Mouse (Mus musculus) midbrain, embryonic 12.5 days (tissue): ENCODE measurements at regions not wholly inside any gene's neighbourhood (a gene's known extent, or its start where the extent isn't known, plus 50 kb on each side); places are given as distances from the start of the nearest gene placed in this dataset.

Experiments
- ATAC-seq: fragments of 200-750 bp; cut with Nextera tagmentation; 2 replicates; pipeline ENCODE4 v1.8.0; 2017; ENCODE audit warnings: low read depth, moderate TSS enrichment, moderate library complexity; ENCODE audit not compliant: low FRiP score
- H3K27ac ChIP-seq: fragments of 300-500 bp; sonication (generic); replicated peaks from 2 replicates; pipeline ENCODE4 v1.5.1; 2016; ENCODE audit warnings: mild to moderate bottlenecking
- H3K27me3 ChIP-seq: fragments of 300-500 bp; sonication (generic); 2 replicates; pipeline ENCODE4 v1.6.1; 2016; ENCODE audit warnings: mild to moderate bottlenecking
- H3K36me3 ChIP-seq: fragments of 300-500 bp; sonication (generic); 2 replicates; pipeline ENCODE4 v1.6.1; 2016
- H3K4me1 ChIP-seq: fragments of 300-500 bp; sonication (generic); 2 replicates; pipeline ENCODE4 v1.6.1; 2016
- H3K4me2 ChIP-seq: fragments of 300-500 bp; sonication (generic); replicated peaks from 2 replicates; pipeline ENCODE4 v1.6.1; 2016; ENCODE audit warnings: mild to moderate bottlenecking, moderate library complexity
- H3K4me3 ChIP-seq: fragments of 300-500 bp; sonication (generic); 2 replicates; pipeline ENCODE4 v1.5.1; 2016; ENCODE audit warnings: mild to moderate bottlenecking
- H3K9ac ChIP-seq: fragments of 300-500 bp; sonication (generic); replicated peaks from 2 replicates; pipeline ENCODE4 v1.6.1; 2016; ENCODE audit warnings: mild to moderate bottlenecking, moderate library complexity
- H3K9me3 ChIP-seq: fragments of 300-500 bp; sonication (generic); 2 replicates; pipeline ENCODE4 v1.6.1; 2016; ENCODE audit warnings: mild to moderate bottlenecking
- WGBS: fragments of 180-500 bp; shearing (Covaris S2); methylation state at CpG from one replicate; pipeline ENCODE4 v1.1.7; 2016; 5-methylcytosine and 5-hydroxymethylcytosine counted together

- no peak overlapping the region for H3K4me2 ChIP-seq
- peaks cover 9% of the 10 kb centered on the region; the same call in 1 of the 2 replicates for H3K4me1 ChIP-seq
- no peak overlapping the region for H3K9ac ChIP-seq
- H3K4me3 ChIP-seq = no peak overlapping the region
- H3K27ac ChIP-seq = no peak overlapping the region
- H3K36me3 ChIP-seq = no peaks in the 10 kb centered on the region
- H3K27me3 ChIP-seq = no peaks in the 10 kb centered on the region
- WGBS = 70% methylated on average over 16 of the region's 16 CpGs
- no peaks in the 10 kb centered on the region for H3K9me3 ChIP-seq
- no peak for ATAC-seq
These were observed 93.8 kb downstream of the Gm11011 start for GRCm38 (mm10) chr2:169493609-169494275.

GRCm38 (mm10) chr2:169483934-169484333 is 103.6 kb downstream of the Gm11011 start:
- Histone ChIP-seq H3K9me3 (no peaks in the 10 kb centered on the region), H3K4me3 (no peak overlapping the region), H3K9ac (no peak overlapping the region), H3K36me3 (no peaks in the 10 kb centered on the region), H3K27ac (no peak overlapping the region), H3K4me1 (0 out of 2 replicates have a peak, but pooled peaks cover 2% of the 10 kb centered on the region), H3K4me2 (no peak overlapping the region), H3K27me3 (no peaks in the 10 kb centered on the region)
- ATAC-seq = no peak
- 91% methylated on average over 8 of the region's 8 CpGs for WGBS

- H3K4me3 ChIP-seq = no peak overlapping the region
- H3K9ac ChIP-seq = no peak overlapping the region
- H3K27ac ChIP-seq = no peak overlapping the region
- H3K4me2 ChIP-seq = no peak overlapping the region
- no peaks in the 10 kb centered on the region for H3K9me3 ChIP-seq
- no peaks in the 10 kb centered on the region; the same call in 1 of the 2 replicates for H3K27me3 ChIP-seq
- WGBS = 79% methylated on average over 15 of the region's 15 CpGs
- ATAC-seq = no peak
- H3K4me1 ChIP-seq = 0 out of 2 replicates have a peak, but pooled peaks cover 2% of the 10 kb centered on the region
- no peaks in the 10 kb centered on the region for H3K36me3 ChIP-seq
These were observed 105.6 kb downstream of the Gm11011 start for GRCm38 (mm10) chr2:169481731-169482465.

- H3K9ac ChIP-seq = no peak overlapping the region
- H3K36me3 ChIP-seq = no peaks in the 10 kb centered on the region
- 34% methylated on average over 9 of the region's 9 CpGs for WGBS
- H3K4me1 ChIP-seq = peaks cover 11% of the 10 kb centered on the region
- no peaks in the 10 kb centered on the region for H3K9me3 ChIP-seq
- H3K4me2 ChIP-seq = no peak overlapping the region; the same call in 1 of the 2 replicates
- no peak for ATAC-seq
- no peak overlapping the region for H3K27ac ChIP-seq
- no peak overlapping the region for H3K4me3 ChIP-seq
- H3K27me3 ChIP-seq = no peaks in the 10 kb centered on the region; the same call in 1 of the 2 replicates
These were observed 113.0 kb downstream of the Gm11011 start for GRCm38 (mm10) chr2:169474418-169475112.

- no peak overlapping the region for H3K4me3 ChIP-seq
- 89% methylated on average over 10 of the region's 10 CpGs for WGBS
- no peak overlapping the region for H3K27ac ChIP-seq
- no peaks in the 10 kb centered on the region for H3K27me3 ChIP-seq
- H3K4me1 ChIP-seq = peaks cover 12% of the 10 kb centered on the region
- H3K9ac ChIP-seq = no peak overlapping the region
- no peaks in the 10 kb centered on the region for H3K9me3 ChIP-seq
- ATAC-seq = no peak
- no peaks in the 10 kb centered on the region for H3K36me3 ChIP-seq
- H3K4me2 ChIP-seq = no peak overlapping the region
These were observed 118.0 kb downstream of the Gm11011 start for GRCm38 (mm10) chr2:169469538-169469937.

GRCm38 (mm10) chr2:169467621-169468020 is 119.9 kb downstream of the Gm11011 start:
- H3K9ac ChIP-seq = no peak overlapping the region
- WGBS = 70% methylated on average over 6 of the region's 6 CpGs
- no peak for ATAC-seq
- H3K27ac ChIP-seq = no peak overlapping the region
- no peaks in the 10 kb centered on the region for H3K27me3 ChIP-seq
- H3K4me3 ChIP-seq = no peak overlapping the region
- no peaks in the 10 kb centered on the region for H3K36me3 ChIP-seq
- no peak overlapping the region for H3K4me2 ChIP-seq
- peaks cover 6% of the 10 kb centered on the region; the same call in 1 of the 2 replicates for H3K4me1 ChIP-seq
- H3K9me3 ChIP-seq = no peaks in the 10 kb centered on the region

GRCm38 (mm10) chr2:169464106-169464505 is 123.4 kb downstream of the Gm11011 start:
- ATAC-seq = no peak
- Histone ChIP-seq H3K9ac (no peak overlapping the region), H3K27me3 (no peaks in the 10 kb centered on the region), H3K4me3 (no peak overlapping the region), H3K9me3 (no peaks in the 10 kb centered on the region), H3K4me2 (no peak overlapping the region), H3K4me1 (peaks cover 12% of the 10 kb centered on the region; the same call in 1 of the 2 replicates), H3K36me3 (no peaks in the 10 kb centered on the region), H3K27ac (no peak overlapping the region)
- 90% methylated on average over 5 of the region's 5 CpGs for WGBS

- H3K27ac ChIP-seq = no peak overlapping the region
- H3K4me1 ChIP-seq = 0 out of 2 replicates have a peak, but pooled peaks cover 6% of the 10 kb centered on the region
- H3K27me3 ChIP-seq = no peaks in the 10 kb centered on the region
- 67% methylated on average over 12 of the region's 12 CpGs for WGBS
- no peak for ATAC-seq
- no peak overlapping the region for H3K4me2 ChIP-seq
- no peak overlapping the region for H3K4me3 ChIP-seq
- H3K9me3 ChIP-seq = no peaks in the 10 kb centered on the region
- H3K36me3 ChIP-seq = no peaks in the 10 kb centered on the region
- no peak overlapping the region for H3K9ac ChIP-seq
These were observed 126.0 kb downstream of the Gm11011 start for GRCm38 (mm10) chr2:169461491-169462039.

- Histone ChIP-seq H3K9ac (no peak overlapping the region), H3K4me2 (no peak overlapping the region), H3K27ac (no peak overlapping the region), H3K4me1 (no peaks in the 10 kb centered on the region), H3K27me3 (no peaks in the 10 kb centered on the region), H3K36me3 (no peaks in the 10 kb centered on the region), H3K9me3 (no peaks in the 10 kb centered on the region), H3K4me3 (no peak overlapping the region)
- 90% methylated on average over 8 of the region's 8 CpGs for WGBS
- ATAC-seq = no peak
These were observed 134.6 kb downstream of the Gm11011 start for GRCm38 (mm10) chr2:169452956-169453355.

GRCm38 (mm10) chr2:169450801-169451200 is 136.7 kb downstream of the Gm11011 start:
- Histone ChIP-seq H3K27ac (no peak overlapping the region), H3K27me3 (no peaks in the 10 kb centered on the region), H3K9ac (no peak overlapping the region), H3K9me3 (no peaks in the 10 kb centered on the region), H3K36me3 (no peaks in the 10 kb centered on the region), H3K4me1 (peaks cover under 1% of the 10 kb centered on the region; the same call in 1 of the 2 replicates), H3K4me3 (no peak overlapping the region), H3K4me2 (no peak overlapping the region)
- WGBS = 87% methylated on average over 6 of the region's 6 CpGs
- ATAC-seq = no peak

GRCm38 (mm10) chr2:169447495-169448280 is 139.9 kb downstream of the Gm11011 start:
- Histone ChIP-seq H3K4me3 (no peak overlapping the region), H3K27me3 (no peaks in the 10 kb centered on the region), H3K9ac (no peak overlapping the region), H3K9me3 (no peaks in the 10 kb centered on the region), H3K4me1 (peaks cover 8% of the 10 kb centered on the region), H3K27ac (no peak overlapping the region), H3K36me3 (no peaks in the 10 kb centered on the region), H3K4me2 (no peak overlapping the region)
- WGBS = 81% methylated on average over 6 of the region's 6 CpGs
- no peak for ATAC-seq
